Mouse (Mus musculus) heart, postnatal 0 days (tissue): ENCODE measurements around the gene Igfbp7.

Source experiments
- CTCF ChIP-seq: IDR thresholded peaks from 2 replicates; pipeline ENCODE4 v1.5.1; 2016; ENCODE audit warnings: antibody characterized with exemption, control low read depth, low read depth
- EP300 ChIP-seq: IDR thresholded peaks from 2 replicates; pipeline ENCODE4 v1.6.1; 2016; ENCODE audit warnings: antibody characterized with exemption, low read depth

DNA sequence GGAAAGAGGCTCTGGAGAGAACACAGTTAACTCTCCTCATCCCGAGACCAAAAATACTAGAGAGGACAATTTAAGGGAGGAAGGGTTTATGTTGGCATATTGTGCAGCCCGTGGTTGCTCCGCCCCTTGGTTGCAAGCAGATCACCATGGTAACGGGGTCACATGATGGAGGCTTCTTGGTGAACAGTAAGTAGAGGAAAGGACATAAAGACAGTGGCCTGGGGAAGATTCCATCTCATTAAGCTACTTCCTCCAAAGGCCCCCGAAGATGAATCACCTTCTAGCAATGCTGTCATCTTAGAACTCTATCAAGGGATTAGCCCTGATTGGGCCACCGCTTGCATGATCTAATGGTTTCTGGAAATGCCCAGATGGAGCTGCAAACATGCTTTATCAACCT, 35.1 kb downstream of the Igfbp7 start:
- TF ChIP-seq CTCF: no peak
- no peak for TF ChIP-seq EP300
